Mouse (Mus musculus): ENCODE results near the gene Golga4.

The Golga4 gene

GRCm38 (mm10) chr9:118491195-118491594 lies 14.9 kb upstream of the Golga4 start:
- no peak for DNase-seq

GRCm38 (mm10) chr9:118492932-118493698 lies 13.0 kb upstream of the Golga4 start:
- DNase-seq, result no peak

GRCm38 (mm10) chr9:118494106-118494505 lies 12.0 kb upstream of the Golga4 start:
- DNase-seq, result no peak

- DNase-seq, result no peak
Measured at GRCm38 (mm10) chr9:118495933-118496332, 10.1 kb upstream of the Golga4 start.

- no peak for DNase-seq
Measured at GRCm38 (mm10) chr9:118496952-118497351, 9.1 kb upstream of the Golga4 start.

GRCm38 (mm10) chr9:118498061-118498460 lies 8.0 kb upstream of the Golga4 start:
- DNase-seq, result no peak

GRCm38 (mm10) chr9:118500963-118501362 lies 5.1 kb upstream of the Golga4 start:
- no peak for DNase-seq

- no peak for DNase-seq
Measured at GRCm38 (mm10) chr9:118504656-118505055, 1.4 kb upstream of the Golga4 start.

- DNase-seq, result peak; percentile 33 to 44
Measured at GRCm38 (mm10) chr9:118506404-118507231, 551 bp downstream of the Golga4 start.

GRCm38 (mm10) chr9:118507552-118507951 lies 1.5 kb downstream of the Golga4 start:
- DNase-seq, result no peak

GRCm38 (mm10) chr9:118508601-118509000 lies 2.5 kb downstream of the Golga4 start:
- no peak for DNase-seq

- no peak for DNase-seq
Measured at GRCm38 (mm10) chr9:118510941-118511690, 5.0 kb downstream of the Golga4 start.

- no peak for DNase-seq
Measured at GRCm38 (mm10) chr9:118512681-118513233, 6.7 kb downstream of the Golga4 start.

- no peak for DNase-seq
Measured at GRCm38 (mm10) chr9:118515476-118515875, 9.4 kb downstream of the Golga4 start.

- DNase-seq, result no peak
Measured at GRCm38 (mm10) chr9:118516162-118516561, 10.1 kb downstream of the Golga4 start.

GRCm38 (mm10) chr9:118517619-118518018 lies 11.6 kb downstream of the Golga4 start:
- no peak for DNase-seq

- no peak for DNase-seq
Measured at GRCm38 (mm10) chr9:118519101-118519500, 13.0 kb downstream of the Golga4 start.

- DNase-seq, result no peak
Measured at GRCm38 (mm10) chr9:118520011-118520410, 13.9 kb downstream of the Golga4 start.

- DNase-seq, result no peak
Measured at GRCm38 (mm10) chr9:118520858-118521257, 14.8 kb downstream of the Golga4 start.

GRCm38 (mm10) chr9:118521659-118522058 lies 15.6 kb downstream of the Golga4 start:
- no peak for DNase-seq

- no peak for DNase-seq
Measured at GRCm38 (mm10) chr9:118523738-118524137, 17.7 kb downstream of the Golga4 start.

GRCm38 (mm10) chr9:118527056-118527455 lies 21.0 kb downstream of the Golga4 start:
- DNase-seq, result no peak

- DNase-seq, result no peak
Measured at GRCm38 (mm10) chr9:118529783-118530182, 23.7 kb downstream of the Golga4 start.

All from lung, postnatal 4 days (tissue).